Mouse (Mus musculus): ENCODE results near the gene Klhl11.

- peak; percentile 44; the same call in 1 of the 2 replicates for TF ChIP-seq CTCF (IDR thresholded peaks at IDR 0.05; ENCODE audit: insufficient read depth, low read depth, low read length)
- TF ChIP-seq POLR2A (IDR thresholded peaks at IDR 0.05; ENCODE audit: insufficient read depth, low read depth, low read length), result peak; percentile 58; the same call in 1 of the 2 replicates
These were observed 58.3 kb downstream of the Klhl11 start, which contains the start of gene P3h4 for GRCm38 (mm10) chr11:100414021-100414913.
